Mouse (Mus musculus) G1E (cell line): ENCODE measurements around the gene Fam69b.

Experiments used
- CTCF ChIP-seq: IDR thresholded peaks from 2 replicates; pipeline ENCODE4 v1.5.1; 2012; ENCODE audit warnings: low read depth, low read length, inconsistent platforms, mixed read lengths
- GATA2 ChIP-seq: IDR thresholded peaks from 2 replicates; pipeline ENCODE4 v1.6.1; 2012; ENCODE audit warnings: low read depth, low read length, inconsistent platforms, borderline replicate concordance

DNA sequence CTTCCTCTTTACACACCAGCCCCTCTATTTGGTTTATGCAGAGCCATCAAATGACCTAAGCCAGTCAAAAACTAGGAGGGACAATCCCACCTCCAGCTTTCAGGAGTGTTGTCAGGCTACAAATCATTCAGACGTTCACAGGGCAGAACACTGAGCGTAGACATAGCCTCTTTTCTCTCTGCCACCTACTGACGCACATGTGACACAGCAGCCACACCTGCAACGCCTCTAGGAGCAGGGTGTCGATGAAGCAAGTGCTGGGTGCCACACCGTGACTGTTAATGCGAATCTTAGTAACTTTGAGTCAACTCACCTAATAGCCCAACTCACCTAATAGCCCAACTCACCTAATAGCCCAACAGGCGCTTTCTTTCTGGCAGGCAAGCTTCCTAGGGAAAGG is 10.8 kb downstream of the Fam69b start:
- TF ChIP-seq CTCF, result peak; percentile 24; the same call in 1 of the 2 replicates
- TF ChIP-seq GATA2, result no peak
